Mouse (Mus musculus) MEL (cell line): ENCODE data around the gene Wwtr1. TPM values are rescaled to one million over a fixed set of nuclear protein-coding genes. Genes with fewer than 3 reads are reported as not detected.

Experiments
- DNase-seq: peaks from one replicate; pipeline ENCODE4 v3.0.0; 2011; ENCODE audit warnings: low read depth, low spot score
- H3K27ac ChIP-seq: 2 replicates; pipeline ENCODE4 v1.5.1; 2012; ENCODE audit warnings: low read depth, mild to moderate bottlenecking, control low read depth, low read length, moderate library complexity; ENCODE audit not compliant: control insufficient read depth
- H3K27me3 ChIP-seq, 2 experiments: fragments of 150-350 bp in 1 of 2; sonication (generic) in 1 of 2; 2 replicates each; pipeline ENCODE4 v1.6.1; 2012; ENCODE audit warnings: low read length in 2 of 2, mild to moderate bottlenecking in 2 of 2, improper control_type of control experiment in 1 of 2, moderate library complexity in 1 of 2; ENCODE audit not compliant: insufficient read depth in 2 of 2, control insufficient read depth in 1 of 2
- H3K36me3 ChIP-seq, 2 experiments: 2 replicates each; pipeline ENCODE4 v1.6.1; 2012 to 2014; ENCODE audit warnings: low read length in 2 of 2, improper control_type of control experiment in 1 of 2, inconsistent platforms in 1 of 2, mild to moderate bottlenecking in 1 of 2; ENCODE audit not compliant: insufficient read depth in 2 of 2, control insufficient read depth in 1 of 2
- H3K4me1 ChIP-seq, 2 experiments: fragments of 150-350 bp in 1 of 2; sonication (generic) in 1 of 2; 2 replicates each; pipeline ENCODE4 v1.6.1; 2012; ENCODE audit warnings: low read length in 2 of 2, improper control_type of control experiment in 1 of 2, mild to moderate bottlenecking in 1 of 2; ENCODE audit not compliant: insufficient read depth in 2 of 2, control insufficient read depth in 1 of 2
- H3K4me3 ChIP-seq, 2 experiments: fragments of 150-350 bp in 1 of 2; sonication (generic) in 1 of 2; 2 replicates each; pipeline ENCODE4 v1.5.1; 2012; ENCODE audit warnings: low read depth in 2 of 2, low read length in 2 of 2, mild to moderate bottlenecking in 2 of 2, moderate library complexity in 2 of 2, control low read depth in 1 of 2, improper control_type of control experiment in 1 of 2; ENCODE audit not compliant: control insufficient read depth in 1 of 2, insufficient read depth in 1 of 2
- H3K79me2 ChIP-seq: 2 replicates; pipeline ENCODE4 v1.6.1; 2012; ENCODE audit warnings: mild to moderate bottlenecking, low read length, moderate library complexity; ENCODE audit not compliant: control insufficient read depth, poor library complexity, insufficient read depth
- H3K9ac ChIP-seq: 2 replicates; pipeline ENCODE4 v1.6.1; 2012; ENCODE audit warnings: low read depth, mild to moderate bottlenecking, control low read depth, low read length, moderate library complexity; ENCODE audit not compliant: control insufficient read depth, poor library complexity, severe bottlenecking
- H3K9me3 ChIP-seq: fragments of 150-350 bp; sonication (generic); replicated peaks from 2 replicates; pipeline ENCODE4 v1.6.1; 2012; ENCODE audit warnings: mild to moderate bottlenecking, low read length, improper control_type of control experiment, moderate library complexity; ENCODE audit not compliant: insufficient read depth
- BHLHE40 ChIP-seq: IDR thresholded peaks from 2 replicates; pipeline ENCODE4 v1.6.1; 2012; ENCODE audit warnings: low read depth, mild to moderate bottlenecking, inconsistent platforms, low read length, improper control_type of control experiment, borderline replicate concordance
- CHD1 ChIP-seq: IDR thresholded peaks from 2 replicates; pipeline ENCODE4 v1.6.1; 2012; ENCODE audit warnings: low read depth, mild to moderate bottlenecking, inconsistent platforms, low read length, improper control_type of control experiment
- CHD2 ChIP-seq: IDR thresholded peaks from 2 replicates; pipeline ENCODE4 v1.6.1; 2011; ENCODE audit warnings: low read length, improper control_type of control experiment
- CTCF ChIP-seq, 3 experiments: IDR thresholded peaks in 2 of 3; conservative IDR thresholded peaks in 1 of 3; 2 replicates each; pipeline ENCODE4 v1.5.1; 2011 to 2012; ENCODE audit warnings: low read length in 3 of 3, low read depth in 2 of 3, mild to moderate bottlenecking in 2 of 3, improper control_type of control experiment in 1 of 3, inconsistent platforms in 1 of 3, mixed read lengths in 1 of 3, moderate library complexity in 1 of 3; ENCODE audit not compliant: control insufficient read depth in 1 of 3, insufficient read depth in 1 of 3, poor library complexity in 1 of 3, severe bottlenecking in 1 of 3
- E2F4 ChIP-seq: IDR thresholded peaks from 2 replicates; pipeline ENCODE4 v1.6.1; 2011; ENCODE audit warnings: low read depth, low read length, improper control_type of control experiment, borderline replicate concordance
- ELF1 ChIP-seq: IDR thresholded peaks from 2 replicates; pipeline ENCODE4 v1.6.1; 2014; ENCODE audit warnings: low read depth, mild to moderate bottlenecking, inconsistent platforms, low read length, improper control_type of control experiment, moderate library complexity
- EP300 ChIP-seq, 2 experiments: IDR thresholded peaks; 2 replicates each; pipeline ENCODE4 v1.6.1; 2011; ENCODE audit warnings: improper control_type of control experiment in 2 of 2, low read length in 2 of 2, low read depth in 1 of 2, mild to moderate bottlenecking in 1 of 2
- ETS1 ChIP-seq: IDR thresholded peaks from 2 replicates; pipeline ENCODE4 v1.6.1; 2012; ENCODE audit warnings: low read depth, mild to moderate bottlenecking, inconsistent platforms, low read length, improper control_type of control experiment, moderate library complexity
- GATA1 ChIP-seq: IDR thresholded peaks from 2 replicates; pipeline ENCODE4 v1.6.1; 2011; ENCODE audit warnings: low read depth, low read length, improper control_type of control experiment
- KAT2A ChIP-seq: conservative IDR thresholded peaks from 2 replicates; pipeline ENCODE4 v1.6.1; 2012; ENCODE audit warnings: low read depth, low read length, improper control_type of control experiment, inconsistent platforms
- MAZ ChIP-seq: IDR thresholded peaks from 2 replicates; pipeline ENCODE4 v1.6.1; 2012; ENCODE audit warnings: low read depth, mild to moderate bottlenecking, inconsistent platforms, low read length, improper control_type of control experiment
- MXI1 ChIP-seq: IDR thresholded peaks from 2 replicates; pipeline ENCODE4 v1.6.1; 2011; ENCODE audit warnings: mild to moderate bottlenecking, low read depth, low read length, improper control_type of control experiment
- MYB ChIP-seq: IDR thresholded peaks from 2 replicates; pipeline ENCODE4 v1.6.1; 2011; ENCODE audit warnings: mild to moderate bottlenecking, low read depth, low read length, improper control_type of control experiment
- MYC ChIP-seq: IDR thresholded peaks from 2 replicates; pipeline ENCODE4 v1.6.1; 2011; ENCODE audit warnings: low read depth, mild to moderate bottlenecking, low read length, improper control_type of control experiment, moderate library complexity
- NELFE ChIP-seq: IDR thresholded peaks from 2 replicates; pipeline ENCODE4 v1.6.1; 2011; ENCODE audit warnings: low read depth, low read length, improper control_type of control experiment
- NRF1 ChIP-seq: IDR thresholded peaks from 2 replicates; pipeline ENCODE4 v1.6.1; 2014; ENCODE audit warnings: low read depth, mild to moderate bottlenecking, inconsistent platforms, low read length, improper control_type of control experiment, moderate library complexity; ENCODE audit not compliant: poor library complexity, insufficient read depth, severe bottlenecking
- POLR2A ChIP-seq, 2 experiments: IDR thresholded peaks; 2 replicates each; pipeline ENCODE4 v1.6.1; 2011 to 2012; ENCODE audit warnings: low read length in 2 of 2, mild to moderate bottlenecking in 2 of 2, control low read depth in 1 of 2, improper control_type of control experiment in 1 of 2, low read depth in 1 of 2, moderate library complexity in 1 of 2; ENCODE audit not compliant: control insufficient read depth in 1 of 2, insufficient read depth in 1 of 2, poor library complexity in 1 of 2
- RAD21 ChIP-seq: IDR thresholded peaks from 2 replicates; pipeline ENCODE4 v1.6.1; 2011; ENCODE audit warnings: mild to moderate bottlenecking, low read depth, low read length, improper control_type of control experiment
- SIN3A ChIP-seq: IDR thresholded peaks from 2 replicates; pipeline ENCODE4 v1.6.1; 2012; ENCODE audit warnings: low read length, improper control_type of control experiment, inconsistent platforms
- USF1 ChIP-seq: IDR thresholded peaks from 2 replicates; pipeline ENCODE4 v1.6.1; 2014; ENCODE audit warnings: low read depth, mild to moderate bottlenecking, inconsistent platforms, low read length, improper control_type of control experiment, moderate library complexity
- USF2 ChIP-seq, 2 experiments: IDR thresholded peaks; 2 replicates each; pipeline ENCODE4 v1.6.1; 2011 to 2012; ENCODE audit warnings: improper control_type of control experiment in 2 of 2, low read length in 2 of 2, borderline replicate concordance in 1 of 2, inconsistent platforms in 1 of 2, low read depth in 1 of 2, mild to moderate bottlenecking in 1 of 2; ENCODE audit not compliant: insufficient read depth in 1 of 2
- ZC3H11A ChIP-seq: IDR thresholded peaks from 2 replicates; pipeline ENCODE4 v1.6.1; 2012; ENCODE audit warnings: low read depth, mild to moderate bottlenecking, inconsistent platforms, low read length, improper control_type of control experiment
- ZNF384 ChIP-seq: IDR thresholded peaks from 2 replicates; pipeline ENCODE4 v1.6.1; 2012; ENCODE audit warnings: low read depth, mild to moderate bottlenecking, inconsistent platforms, low read length, improper control_type of control experiment
- polyA plus RNA-seq, 2 experiments: library from polyadenylated mRNA; stranded (reverse) in 1 of 2; unstranded in 1 of 2; fragments of >175 nt in 1 of 2; fragments of >200 nt in 1 of 2; gene quantifications; 2 replicates each; pipeline versions ENCODE4 v1.2.1 to v1.2.4; 2012; ENCODE audit warnings: low replicate concordance in 2 of 2, low read depth in 1 of 2; ENCODE audit not compliant: insufficient read length in 2 of 2, insufficient read depth in 1 of 2, missing spikeins in 1 of 2
- total RNA-seq: library from RNA; depleted of rRNA; stranded (reverse); fragments of 300-350 nt; gene quantifications from 2 replicates; pipeline ENCODE4 v1.2.3, GENCODE M21; 2012

Wwtr1 gene
- total and polyA plus RNA-seq, 3 experiments, result not detected

DNA sequence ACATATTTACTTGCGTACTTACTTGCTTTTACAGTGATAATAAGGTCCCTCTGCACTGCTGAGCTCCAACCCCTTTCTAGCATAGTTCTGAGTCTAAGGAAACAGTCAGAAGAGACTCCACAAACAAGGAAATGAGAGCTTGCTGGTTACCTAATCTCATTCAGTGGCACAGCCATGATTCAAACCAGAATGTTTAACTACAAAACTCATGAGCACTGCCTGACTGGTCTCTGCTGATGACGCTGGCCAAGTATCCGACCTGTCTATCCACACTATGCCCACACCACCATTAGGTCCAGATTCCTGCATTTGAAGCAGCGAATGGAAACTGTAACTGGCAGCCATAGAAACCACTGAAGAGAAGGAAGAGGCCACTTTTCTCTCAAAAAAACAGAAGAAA lies 18.3 kb downstream of the Wwtr1 start:
- DNase-seq, result no peak
- no peaks in the 10 kb centered on the region for H3K36me3 ChIP-seq
- no peaks in the 10 kb centered on the region; a peak in 1 of 4 replicates for H3K27me3 ChIP-seq
- H3K4me3 ChIP-seq, result no peak overlapping the region
- no peaks in the 10 kb centered on the region for H3K9me3 ChIP-seq
- TF ChIP-seq ZC3H11A (no peak), GATA1 (no peak), EP300 (IDR thresholded peaks at IDR 0.05; ENCODE audit: low read depth in 1 of 2, low read length in 2 of 2) (no peak), MYC (no peak), CHD1 (no peak), NRF1 (no peak), ZNF384 (no peak), BHLHE40 (no peak), CHD2 (no peak), KAT2A (no peak)
- TF ChIP-seq, all 39 proteins: peak for 0
- no peak overlapping the region for H3K9ac ChIP-seq
- H3K79me2 ChIP-seq, result no peaks in the 10 kb centered on the region
- H3K27ac ChIP-seq, result no peak overlapping the region
- H3K4me1 ChIP-seq, result no peaks in the 10 kb centered on the region

- Histone ChIP-seq H3K27ac (no peak overlapping the region), H3K4me1 (no peaks in the 10 kb centered on the region), H3K79me2 (no peaks in the 10 kb centered on the region), H3K4me3 (no peak overlapping the region), H3K9ac (no peak overlapping the region), H3K9me3 (no peaks in the 10 kb centered on the region), H3K36me3 (no peaks in the 10 kb centered on the region), H3K27me3 (no peaks in the 10 kb centered on the region; a peak in 1 of 4 replicates)
- peak; percentile 2 for DNase-seq
- TF ChIP-seq CTCF (IDR thresholded peaks at IDR 0.05 in 2 of 3, conservative IDR thresholded peaks at IDR 0.05 in 1 of 3; ENCODE audit: control insufficient read depth in 1 of 3, insufficient read depth in 1 of 3, low read depth in 2 of 3, low read length in 3 of 3, poor library complexity in 1 of 3, severe bottlenecking in 1 of 3) (no peak), ETS1 (no peak), MAZ (no peak), BHLHE40 (no peak), E2F4 (no peak), CHD1 (no peak), POLR2A (IDR thresholded peaks at IDR 0.05; ENCODE audit: control insufficient read depth in 1 of 2, insufficient read depth in 1 of 2, low read depth in 1 of 2, low read length in 2 of 2, poor library complexity in 1 of 2) (no peak), MYB (no peak), USF2 (IDR thresholded peaks at IDR 0.05; ENCODE audit: borderline replicate concordance in 1 of 2, insufficient read depth in 1 of 2, low read depth in 1 of 2, low read length in 2 of 2) (no peak), ELF1 (no peak), CHD2 (no peak), RAD21 (no peak), NRF1 (no peak), NELFE (no peak), KAT2A (no peak), USF1 (no peak), SIN3A (no peak), MXI1 (no peak), EP300 (IDR thresholded peaks at IDR 0.05; ENCODE audit: low read depth in 1 of 2, low read length in 2 of 2) (no peak)
These were observed 20.1 kb downstream of the Wwtr1 start for GRCm38 (mm10) chr3:57555560-57555959.
